Mouse (Mus musculus): ENCODE results near the gene Tmem135. TPM values are rescaled to one million over a fixed set of nuclear protein-coding genes. Genes with fewer than 3 reads are reported as not detected.
A peak's percentile ranks its signal among the peaks of the same experiment; 100 is the strongest.

Tmem135 gene
- total RNA-seq, 2 experiments from 2014 or later, result 43.3 to 51.3 TPM

DNA sequence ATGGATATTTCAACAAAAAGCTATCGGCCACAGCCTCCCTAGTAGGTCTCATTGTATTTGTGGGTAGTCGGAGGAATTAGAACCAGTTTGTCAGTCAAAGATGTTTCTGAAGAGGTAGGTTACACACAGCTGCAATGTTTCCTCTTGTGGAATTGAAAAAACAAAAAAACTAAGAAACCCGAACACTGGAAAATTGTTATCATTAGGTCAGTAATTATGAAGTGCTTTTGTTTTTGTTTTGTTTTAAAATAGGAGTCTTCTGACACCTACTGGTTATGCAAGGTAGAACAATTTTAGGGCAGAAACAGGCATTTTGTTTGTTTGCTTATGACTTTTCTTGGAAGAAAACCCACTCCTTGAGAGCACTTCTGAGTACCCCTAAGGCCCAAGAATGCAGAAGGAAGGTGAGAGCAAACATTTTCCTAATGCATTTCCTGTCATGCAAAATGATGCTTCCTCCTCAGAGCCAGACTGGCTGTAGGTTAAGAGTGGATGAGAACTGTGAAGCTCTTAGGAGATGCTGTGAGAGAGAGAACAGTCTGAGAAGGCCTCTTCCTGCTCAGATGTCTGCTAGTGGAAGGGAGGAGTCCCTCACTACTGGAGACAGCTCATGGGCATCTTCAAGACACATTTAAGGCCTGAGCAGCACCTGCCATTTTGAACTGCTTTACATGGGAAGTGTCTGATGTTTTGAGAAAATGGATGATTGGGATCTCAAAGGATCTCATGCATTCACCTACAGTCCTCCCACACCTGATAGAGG, 15.1 kb upstream of the Tmem135 start:
- no peak for DNase-seq
- intact Hi-C loops (cut with DNase I), result loop anchor here (1.0 kb wide), 2 partner anchors 251 to 333 kb away; no protein-coding TSS in a partner anchor

DNA sequence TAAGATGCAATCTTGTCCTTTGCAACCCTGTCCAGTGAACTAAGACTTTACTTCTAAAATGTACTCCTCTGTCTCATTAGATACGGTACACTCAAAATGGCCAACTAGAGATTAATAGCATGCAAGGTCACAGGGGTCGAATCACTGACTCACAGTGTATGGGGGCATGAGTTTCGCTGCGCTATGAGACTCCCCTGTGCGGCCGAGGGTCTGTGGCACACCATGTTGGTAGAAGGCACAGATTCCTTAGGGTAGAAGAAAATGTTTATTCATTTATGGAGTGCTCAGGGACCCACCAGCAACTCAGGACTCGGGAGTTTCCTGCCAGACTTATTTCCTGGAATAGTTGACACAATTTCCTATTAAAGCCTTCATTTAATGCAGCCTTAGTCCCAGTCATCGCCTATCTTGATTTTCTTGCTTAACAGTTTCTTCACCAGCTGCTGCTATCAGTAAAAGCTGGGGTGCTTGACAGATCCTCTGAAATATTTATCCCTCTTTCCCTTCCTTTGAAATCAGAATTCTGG, 14.2 kb upstream of the Tmem135 start:
- intact Hi-C loops (cut with DNase I), result no loop called here
- DNase-seq, result no peak

GRCm38 (mm10) chr7:89417707-89418106, 13.7 kb upstream of the Tmem135 start:
- DNase-seq, result no peak
- intact Hi-C loops (cut with DNase I), result no loop called here

DNA sequence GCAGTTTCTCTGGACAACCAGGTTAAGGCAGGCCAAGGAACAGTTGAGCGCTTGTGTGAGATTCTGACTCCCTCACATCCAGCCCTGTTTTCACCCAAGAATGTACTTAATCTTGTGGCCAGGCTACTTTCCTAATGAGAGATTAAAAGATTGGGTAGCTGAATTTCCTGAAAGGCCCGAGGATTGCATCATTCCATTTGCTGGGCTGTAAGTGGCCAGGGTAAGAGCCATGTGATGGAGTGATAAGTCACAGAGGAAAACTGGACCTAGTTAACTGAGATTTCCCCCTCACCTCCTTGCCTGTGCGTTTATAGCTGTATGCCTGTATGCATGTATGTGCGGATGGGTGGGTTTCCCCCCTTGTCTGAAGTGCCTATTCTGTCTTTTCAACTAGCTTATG, 12.0 kb upstream of the Tmem135 start:
- intact Hi-C loops (cut with DNase I), result no loop called here
- DNase-seq, result no peak

GRCm38 (mm10) chr7:89412094-89412493, 8.1 kb upstream of the Tmem135 start:
- intact Hi-C loops (cut with DNase I), result no loop called here
- DNase-seq, result no peak

GRCm38 (mm10) chr7:89411346-89411745, 7.3 kb upstream of the Tmem135 start:
- DNase-seq, result no peak
- intact Hi-C loops (cut with DNase I), result no loop called here

GRCm38 (mm10) chr7:89410294-89410693, 6.3 kb upstream of the Tmem135 start:
- intact Hi-C loops (cut with DNase I), result no loop called here

GRCm38 (mm10) chr7:89407006-89407940, 3.3 kb upstream of the Tmem135 start:
- no peak for DNase-seq
- intact Hi-C loops (cut with DNase I), result loop anchor here (5.0 kb wide), 3 partner anchors 35 to 725 kb away; partner anchors contain the start of gene Picalm

More at GRCm38 (mm10) chr7:89410294-89410693, 6.3 kb upstream of the Tmem135 start:
- DNase-seq, result no peak

GRCm38 (mm10) chr7:89406011-89406410, 2.0 kb upstream of the Tmem135 start:
- no peak for DNase-seq
- intact Hi-C loops (cut with DNase I), result loop anchor here (5.0 kb wide), 3 partner anchors 34 to 726 kb away; partner anchors contain the start of gene Picalm

GRCm38 (mm10) chr7:89404734-89405440, 865 bp upstream of the Tmem135 start:
- intact Hi-C loops (cut with DNase I), result loop anchor here (5.0 kb wide), 4 partner anchors 33 to 727 kb away; partner anchors contain the start of gene Picalm
- peak; percentile 63 to 81 for DNase-seq

DNA sequence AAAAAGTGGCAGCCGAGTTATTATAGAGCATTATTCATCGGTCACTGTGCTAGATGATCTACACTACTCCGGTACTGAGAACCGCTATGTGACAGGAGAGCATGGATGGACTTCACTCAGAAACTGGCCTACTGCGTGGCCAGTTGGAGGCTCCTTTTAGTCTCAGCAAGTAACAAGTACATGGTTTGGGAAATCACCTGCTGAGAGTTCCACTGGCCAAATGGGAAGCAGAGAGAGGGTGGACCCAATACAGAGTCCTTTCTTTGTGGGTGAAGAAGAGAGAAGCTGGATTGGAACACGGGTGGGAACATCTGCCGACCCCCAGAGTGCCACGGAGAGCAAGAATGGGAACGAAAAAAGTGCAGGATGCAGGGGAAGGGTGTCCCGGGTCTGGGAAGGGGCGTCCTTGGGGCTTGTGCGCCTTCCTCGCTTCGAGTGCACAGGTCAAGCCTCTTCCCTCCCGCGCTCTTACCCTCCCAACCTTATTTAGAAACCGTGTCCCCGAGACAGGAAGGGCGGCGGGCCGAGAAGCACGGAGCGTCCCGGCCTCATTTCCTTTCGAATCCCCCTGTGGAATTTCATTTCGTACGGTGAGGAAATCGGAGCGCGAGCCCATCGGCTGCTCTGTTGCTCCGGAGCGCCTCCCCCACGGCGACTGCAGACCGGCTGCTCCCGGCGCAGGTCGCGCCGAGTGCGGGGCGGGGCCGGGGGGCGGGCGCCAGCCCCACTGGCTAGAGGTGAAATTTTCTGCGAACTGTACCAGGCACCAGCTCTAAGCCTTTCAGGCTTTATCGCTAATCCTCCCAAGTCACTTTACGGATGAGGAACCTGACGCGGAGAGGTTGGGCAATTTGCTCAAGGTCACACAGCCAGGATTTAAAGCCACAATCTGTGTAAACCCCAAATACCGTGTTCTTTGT, 709 bp downstream of the Tmem135 start:
- peak; percentile 84 to 86 for DNase-seq
- intact Hi-C loops (cut with DNase I), result loop anchor here (5.0 kb wide), 1 partner anchor 66 kb away; no protein-coding TSS in a partner anchor

DNA sequence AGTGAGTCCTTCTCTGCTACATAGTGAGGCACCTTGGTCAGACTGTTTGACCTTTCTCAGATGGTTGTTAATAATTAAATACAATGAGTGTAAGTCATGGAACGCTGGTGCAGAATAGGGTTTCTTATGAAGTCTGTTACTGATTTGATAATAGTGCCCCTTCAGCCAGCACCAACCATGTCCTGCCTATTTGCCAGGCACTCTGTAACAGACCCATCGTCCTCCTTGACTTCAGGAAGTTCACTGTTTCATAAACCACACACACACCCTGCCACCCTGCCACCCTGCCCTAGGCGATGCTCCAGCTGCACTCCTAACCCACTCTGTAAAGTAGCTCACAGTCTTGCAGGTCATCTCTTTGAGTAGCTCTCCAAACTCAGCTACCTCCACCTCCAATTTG, 2.1 kb downstream of the Tmem135 start:
- DNase-seq, result no peak
- intact Hi-C loops (cut with DNase I), result loop anchor here (5.0 kb wide), 1 partner anchor 65 kb away; no protein-coding TSS in a partner anchor

DNA sequence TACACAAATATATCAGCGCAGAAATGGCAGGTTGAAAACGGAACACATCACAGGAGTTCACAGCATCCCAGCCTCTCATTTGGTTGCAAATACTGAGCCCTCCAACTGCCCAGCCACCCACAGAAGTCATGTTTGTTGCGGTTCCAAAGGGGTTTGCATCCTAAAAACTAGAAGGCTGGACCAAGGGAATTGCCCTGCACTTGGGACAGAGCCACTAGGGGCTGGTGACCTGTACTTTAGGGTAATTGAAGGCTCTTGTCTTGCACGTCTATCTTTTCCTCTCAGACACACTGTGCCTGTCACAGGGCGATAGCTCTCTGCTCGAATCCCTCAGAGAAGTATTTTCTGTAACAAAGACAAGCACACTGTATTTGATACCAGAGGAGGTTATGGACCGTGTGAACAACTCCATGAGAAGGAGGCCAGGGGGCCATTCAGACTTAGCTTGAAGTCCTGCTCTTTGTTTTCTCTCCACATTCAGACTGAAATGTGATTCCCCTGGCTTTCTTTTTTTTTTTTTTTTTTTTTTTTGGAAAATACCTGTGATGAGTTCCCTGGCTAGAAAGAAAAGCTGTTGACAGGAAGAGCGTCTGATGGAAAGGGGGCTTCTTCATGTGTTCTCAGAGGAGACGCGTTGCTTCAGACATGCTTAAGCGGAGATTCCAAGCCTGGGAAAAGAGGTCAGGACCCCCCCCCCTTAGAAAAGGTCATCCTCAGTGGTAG, 2.7 kb downstream of the Tmem135 start:
- no peak for DNase-seq
- intact Hi-C loops (cut with DNase I), result loop anchor here (5.0 kb wide), 1 partner anchor 64 kb away; no protein-coding TSS in a partner anchor

- DNase-seq, result no peak
- intact Hi-C loops (cut with DNase I), result loop anchor here (5.0 kb wide), 1 partner anchor 63 kb away; no protein-coding TSS in a partner anchor
These were observed 3.3 kb downstream of the Tmem135 start for GRCm38 (mm10) chr7:89400721-89401120.

DNA sequence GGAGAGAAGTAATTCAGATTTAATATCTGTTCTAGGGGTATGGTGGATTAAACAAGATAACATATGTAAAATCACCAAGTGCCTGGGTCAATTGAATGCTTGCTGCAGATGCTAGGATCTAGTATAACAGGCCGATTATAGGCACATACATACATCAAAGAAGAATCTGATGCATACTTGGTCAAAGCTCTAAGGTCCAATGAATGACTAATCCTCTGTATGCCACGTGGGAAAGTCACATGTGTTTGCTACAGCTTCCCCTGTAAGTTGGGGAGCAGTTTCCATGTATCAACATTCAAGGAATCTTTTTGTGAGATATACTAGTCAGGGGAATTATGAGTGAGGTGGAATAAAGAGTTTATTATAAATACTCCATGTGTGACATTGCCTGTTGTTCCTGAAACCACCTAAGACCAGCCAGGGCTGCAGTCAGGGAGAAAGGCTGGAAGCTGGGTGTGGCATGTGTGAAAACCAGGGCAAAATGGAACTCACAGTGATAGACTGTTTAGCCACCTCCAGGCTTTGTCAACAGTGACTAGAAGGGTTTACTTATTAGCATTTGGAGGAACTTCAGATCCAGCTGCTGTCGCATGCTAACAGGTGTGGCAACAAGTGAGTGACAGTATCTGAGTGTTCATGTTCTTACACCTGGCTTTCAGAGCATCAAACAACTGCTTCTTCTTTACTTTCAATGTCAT, 6.0 kb downstream of the Tmem135 start:
- DNase-seq, result no peak
- intact Hi-C loops (cut with DNase I), result no loop called here

DNA sequence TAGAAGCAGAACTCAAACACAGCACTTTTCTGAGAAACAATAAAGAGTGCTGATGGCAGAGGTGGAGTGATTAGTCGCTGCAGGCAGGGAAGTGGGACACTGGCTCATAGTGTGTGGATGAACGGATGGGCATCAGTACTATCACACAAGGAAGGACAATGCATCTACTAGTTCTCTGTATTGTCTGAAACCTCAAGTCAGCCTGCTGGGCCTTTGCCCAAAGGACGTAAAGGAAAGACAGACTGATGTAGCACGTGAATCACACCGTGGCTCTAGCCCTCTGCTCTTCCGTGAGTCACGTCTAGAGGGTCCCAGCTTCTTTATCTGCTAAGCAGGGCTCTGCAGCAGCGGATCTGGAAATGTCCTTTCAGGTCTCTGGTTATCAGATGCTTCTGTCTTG, 7.6 kb downstream of the Tmem135 start:
- intact Hi-C loops (cut with DNase I), result no loop called here
- DNase-seq, result no peak

GRCm38 (mm10) chr7:89395399-89395798, 8.6 kb downstream of the Tmem135 start:
- intact Hi-C loops (cut with DNase I), result no loop called here
- DNase-seq, result no peak

DNA sequence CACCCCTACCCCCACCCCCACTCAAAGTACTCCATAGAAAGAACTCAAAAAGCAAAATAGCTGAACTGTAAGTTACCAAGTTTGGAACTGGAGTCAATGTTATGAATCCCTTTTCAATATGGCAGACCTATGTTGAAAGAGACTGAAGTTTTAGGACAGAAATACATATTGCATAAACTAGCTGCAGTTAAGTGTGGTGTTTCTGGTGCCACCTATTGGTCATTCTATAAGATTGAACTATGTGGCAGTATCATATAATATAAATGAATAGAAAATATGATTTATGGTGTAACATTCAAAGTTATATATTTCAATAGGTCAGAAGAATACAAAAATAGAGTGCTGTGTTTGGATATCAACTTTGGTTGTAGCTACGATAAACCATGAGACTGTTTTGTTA, 11.2 kb downstream of the Tmem135 start:
- intact Hi-C loops (cut with DNase I), result no loop called here
- no peak for DNase-seq
